Mouse (Mus musculus) gastrocnemius, postnatal 25 days (tissue): ENCODE measurements at regions not wholly inside any gene's neighbourhood (a gene's known extent, or its start where the extent isn't known, plus 50 kb on each side); places are given as distances from the start of the nearest gene placed in this dataset.

Experiments
- DNase-seq: peaks from one replicate; pipeline ENCODE4 v3.0.0; 2022

DNA sequence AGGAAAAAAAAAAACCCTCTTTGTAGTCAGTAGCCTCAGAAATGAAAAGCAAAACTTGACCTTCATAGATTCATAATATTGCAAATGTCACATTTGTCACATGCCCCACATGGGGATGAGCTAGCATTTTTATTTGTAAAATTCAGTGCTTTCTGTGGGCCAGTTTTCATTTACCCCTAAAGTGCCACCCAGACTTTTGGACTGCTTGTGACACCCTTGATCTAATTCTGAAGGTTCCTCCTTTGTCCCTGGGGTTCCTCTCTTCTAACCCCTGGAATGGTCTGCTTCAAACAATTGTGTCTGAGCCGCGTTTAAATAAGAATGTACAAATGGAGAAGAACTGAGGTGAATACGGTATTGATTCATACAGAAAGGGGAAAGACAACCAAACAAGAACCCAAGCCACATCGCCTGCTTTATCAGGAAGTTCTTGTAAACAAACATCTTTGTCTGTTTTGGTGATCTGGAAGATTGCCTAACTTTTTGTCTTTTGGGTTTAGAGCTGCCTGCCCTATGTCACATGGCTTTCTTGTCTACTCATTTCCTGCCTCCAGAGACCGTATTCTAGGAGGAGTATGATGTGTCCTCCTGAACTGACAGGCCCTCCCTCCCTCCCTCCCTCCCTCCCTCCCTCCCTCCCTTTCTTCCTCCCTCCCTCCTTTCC is 203.1 kb upstream of the Gm9833 start:
- no peak for DNase-seq

DNA sequence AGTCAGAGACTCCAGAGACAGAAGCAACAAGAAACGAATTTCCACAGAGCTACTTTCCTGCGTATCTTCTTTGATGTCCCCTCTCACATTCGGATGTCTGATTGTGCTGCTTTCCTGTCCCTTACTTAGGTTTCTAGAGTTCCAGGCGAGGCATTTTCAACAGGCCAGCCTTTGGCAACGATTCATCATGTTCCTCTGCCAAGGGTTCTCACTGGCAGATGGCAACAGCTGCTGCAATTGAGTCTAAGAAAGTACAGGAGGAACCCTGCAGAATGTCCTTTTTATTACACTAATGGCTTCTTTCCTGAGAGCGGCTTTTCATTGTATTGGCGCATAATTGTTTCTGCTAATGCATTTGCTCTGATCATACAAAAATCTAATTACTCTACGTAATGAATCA is 202.3 kb upstream of the Gm9833 start:
- peak; percentile 54 for DNase-seq

DNA sequence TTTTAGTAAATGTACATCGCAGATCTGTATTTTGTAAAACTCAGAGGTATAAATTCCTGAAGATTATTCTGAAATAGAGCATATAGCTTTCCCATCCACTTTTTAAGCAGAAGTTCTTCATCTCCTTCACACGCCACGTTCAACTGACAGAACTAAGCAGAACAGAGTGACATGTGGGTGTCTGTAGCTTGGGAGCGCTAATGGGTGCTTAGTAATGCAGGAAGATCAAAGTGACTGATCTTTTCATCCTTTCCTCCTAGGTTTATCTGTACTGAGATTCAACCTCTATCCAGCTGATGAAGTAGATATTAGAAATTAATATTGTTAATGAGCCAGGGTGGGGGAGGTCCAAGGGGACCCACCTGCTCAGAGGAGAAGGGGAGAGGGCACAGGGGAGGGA is 201.8 kb upstream of the Gm9833 start:
- DNase-seq = no peak

DNA sequence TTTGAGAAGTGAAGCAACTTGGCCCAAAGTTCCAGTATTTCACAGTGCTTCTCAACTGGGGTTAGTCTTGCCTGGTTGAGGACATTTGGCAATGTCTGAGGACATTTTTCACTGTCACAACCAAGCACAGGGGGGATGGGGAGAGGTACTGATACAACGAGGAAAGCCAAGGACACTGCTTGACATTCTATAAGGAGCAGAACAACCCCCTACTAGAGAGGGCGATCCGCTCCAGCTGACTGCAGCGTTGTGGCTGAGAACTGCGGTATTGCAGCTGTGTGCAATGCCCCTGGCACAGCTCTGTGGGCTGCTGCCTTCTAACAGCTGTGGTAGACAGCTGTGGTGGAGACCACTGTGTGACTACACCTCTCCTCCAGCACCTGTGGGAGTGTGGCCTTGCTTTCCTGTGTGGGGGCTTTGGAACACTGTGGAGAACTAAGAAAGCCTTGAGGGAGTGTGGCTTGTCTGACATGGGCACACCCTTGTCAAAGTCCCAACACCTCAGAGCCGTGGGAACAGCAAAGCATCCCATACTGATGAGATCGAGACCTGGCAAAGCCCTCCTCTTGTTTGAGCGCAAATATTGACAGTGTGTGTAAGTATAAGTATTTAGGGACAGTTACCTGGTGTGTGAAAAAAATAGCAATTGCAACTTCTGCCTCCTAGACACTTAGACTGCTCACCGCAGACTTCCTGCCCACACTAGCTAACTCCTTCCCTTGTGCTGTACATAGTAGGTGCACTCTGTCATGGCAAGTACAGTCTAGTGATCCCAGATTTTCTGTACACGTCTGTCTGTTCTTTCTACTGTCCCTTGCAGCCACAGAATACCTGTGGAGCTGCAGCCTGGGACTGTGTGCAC is 200.9 kb upstream of the Gm9833 start:
- DNase-seq = peak; percentile 35

DNA sequence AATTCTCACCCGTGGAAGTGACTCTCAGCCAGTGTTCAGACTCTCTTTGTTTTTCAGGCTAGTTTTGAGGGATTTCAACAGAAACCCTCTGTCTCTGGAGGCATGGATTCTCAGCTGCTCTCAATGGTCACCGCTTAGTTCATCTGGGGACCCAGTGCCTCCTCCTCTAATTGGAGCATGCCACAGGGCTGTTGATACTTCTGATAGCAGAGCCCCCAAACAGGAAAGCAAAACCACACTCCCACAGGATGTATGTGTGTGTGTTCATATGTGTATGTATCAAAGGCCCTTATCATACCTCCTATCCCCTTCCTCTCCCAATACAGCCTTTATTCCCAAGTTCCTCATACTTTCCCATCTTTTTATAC is 200.3 kb upstream of the Gm9833 start:
- DNase-seq = no peak

DNA sequence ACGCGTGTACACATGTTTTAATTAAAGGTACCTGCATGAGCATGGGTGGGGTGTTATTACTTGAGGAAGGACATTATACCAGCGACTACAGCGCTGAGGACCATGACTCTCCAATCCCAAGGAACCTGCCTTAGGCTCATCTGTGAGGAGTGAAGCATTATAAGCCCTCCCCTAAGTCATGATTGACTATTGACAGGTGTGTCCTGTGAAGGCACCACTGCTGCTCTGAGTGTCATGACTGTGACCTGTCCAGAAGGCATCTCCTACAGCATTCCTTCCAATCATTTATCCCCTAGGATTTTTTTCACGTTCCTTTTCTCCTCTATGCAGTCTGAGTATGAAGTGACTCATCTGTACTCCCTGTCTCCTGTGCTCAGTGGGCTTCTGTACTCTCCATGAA is 199.9 kb upstream of the Gm9833 start:
- DNase-seq = no peak

DNA sequence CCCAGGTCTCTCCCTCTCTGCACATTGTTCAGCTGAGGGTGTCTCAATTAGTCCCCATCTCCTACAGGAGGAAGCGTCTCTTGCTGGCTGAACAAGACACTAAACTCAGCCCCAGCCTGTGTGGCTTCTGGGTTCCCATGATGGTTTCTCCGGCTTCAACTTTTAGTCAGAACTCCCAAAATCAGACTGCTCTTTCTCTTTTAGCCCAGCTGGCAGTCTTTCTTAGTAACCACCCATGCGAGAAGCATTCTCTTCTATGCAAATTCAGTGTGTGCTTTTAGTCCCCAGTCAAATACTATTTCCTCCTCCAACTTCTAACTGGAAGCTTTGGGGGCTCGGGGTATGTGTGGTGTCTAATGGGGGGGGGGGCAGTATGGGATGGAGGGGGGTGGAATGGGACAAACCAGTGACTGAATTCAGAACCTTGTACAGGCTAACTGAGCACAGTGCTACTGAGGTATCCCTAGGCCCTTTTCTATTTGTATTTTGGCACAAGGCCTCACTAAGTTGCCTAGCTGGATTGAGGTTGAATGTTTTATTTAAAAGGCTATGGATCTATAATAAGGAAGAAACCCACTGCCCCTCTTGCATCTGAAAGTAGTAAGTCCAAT is 194.9 kb upstream of the Gm9833 start:
- DNase-seq = no peak

DNA sequence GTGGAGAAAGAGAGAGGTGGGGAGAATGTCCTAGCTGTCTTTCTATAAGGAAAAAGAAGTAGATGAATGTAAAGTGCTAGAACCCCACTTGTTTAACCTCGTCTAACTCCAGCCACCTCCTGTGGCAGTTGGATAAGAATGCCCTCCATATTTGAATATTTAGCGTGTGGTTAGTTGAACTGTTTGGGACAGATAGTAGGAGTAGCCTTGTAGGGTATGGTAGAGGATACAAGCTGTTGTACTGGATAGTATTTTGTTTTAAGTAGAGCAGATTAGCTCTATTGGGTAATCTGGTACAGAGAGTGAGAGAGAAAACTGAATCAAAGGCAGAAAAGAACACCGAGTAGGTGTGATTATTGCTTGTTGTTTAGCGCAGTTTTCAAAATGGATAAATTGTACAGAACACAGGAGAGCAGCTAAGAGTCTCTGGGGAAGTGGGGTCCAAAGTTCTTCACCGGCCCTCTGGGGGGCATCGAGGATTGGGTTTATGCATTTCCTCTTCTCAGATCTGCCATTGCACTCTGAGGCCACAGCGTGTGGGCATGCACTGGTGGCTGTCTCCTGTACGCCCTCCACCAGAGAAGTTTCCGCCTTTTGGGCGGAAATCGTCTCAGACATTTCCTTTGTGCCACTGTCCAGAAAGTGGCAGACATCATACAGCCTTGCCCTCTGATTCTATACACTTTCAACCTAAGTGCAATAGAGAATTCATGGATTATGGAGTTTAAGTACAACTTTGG is 192.3 kb upstream of the Gm9833 start:
- DNase-seq = no peak

DNA sequence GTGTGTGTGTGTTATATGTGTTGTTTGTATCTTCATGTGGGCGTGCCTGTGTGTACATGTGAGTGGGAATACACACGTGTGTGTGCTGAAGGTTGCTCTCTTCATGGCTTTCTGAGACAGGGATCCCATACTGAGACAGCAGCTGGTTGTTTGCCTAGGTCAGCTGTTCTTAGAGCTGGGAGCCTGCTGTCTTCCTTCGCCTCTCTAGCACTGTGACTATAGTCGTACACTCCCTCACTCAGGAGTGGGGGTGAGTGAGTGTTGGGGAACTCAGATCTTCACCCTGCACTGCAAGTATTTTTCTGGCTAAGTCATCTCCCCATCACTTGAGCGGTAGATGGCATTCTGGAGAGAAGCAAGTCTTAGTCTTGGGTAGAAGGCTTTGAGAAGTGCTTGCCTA is 191.6 kb upstream of the Gm9833 start:
- no peak for DNase-seq

DNA sequence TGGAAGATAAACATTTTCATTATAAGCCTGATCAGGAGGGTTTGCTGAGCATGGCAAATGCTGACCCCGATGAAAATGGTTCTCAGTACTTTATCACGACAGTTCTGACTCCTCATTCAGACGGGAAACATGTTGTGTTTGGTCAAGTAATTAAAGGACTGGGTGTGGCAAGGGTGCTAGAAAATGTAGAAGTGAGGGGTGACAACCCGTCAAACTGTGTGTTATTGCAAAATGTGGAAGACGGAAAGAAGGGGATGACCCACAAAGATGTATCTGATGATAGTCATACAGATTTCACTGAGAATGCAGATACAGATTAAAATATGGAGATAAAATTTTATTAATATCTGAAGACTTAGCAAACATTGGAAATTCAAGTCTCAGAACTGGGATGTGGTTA is 186.2 kb upstream of the Gm9833 start:
- no peak for DNase-seq

DNA sequence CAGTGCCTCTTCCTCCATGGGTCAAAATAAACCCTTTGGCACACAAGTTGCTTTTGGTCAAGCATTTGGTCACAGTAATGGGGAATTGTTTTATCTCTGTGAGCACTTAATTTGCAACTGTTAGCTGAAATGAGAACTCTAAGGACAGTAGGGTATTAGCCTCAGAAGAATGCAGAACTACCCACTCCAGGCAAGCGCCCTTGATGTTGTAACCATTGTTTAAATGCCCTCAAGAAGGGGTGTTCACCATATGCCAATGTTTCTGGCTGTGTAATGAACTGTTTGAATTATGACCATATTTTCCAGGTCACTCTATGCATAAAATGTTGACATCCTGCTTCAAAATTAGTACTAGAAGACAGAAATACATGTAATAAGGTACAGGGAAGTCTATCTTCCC is 174.6 kb upstream of the Gm9833 start:
- no peak for DNase-seq

DNA sequence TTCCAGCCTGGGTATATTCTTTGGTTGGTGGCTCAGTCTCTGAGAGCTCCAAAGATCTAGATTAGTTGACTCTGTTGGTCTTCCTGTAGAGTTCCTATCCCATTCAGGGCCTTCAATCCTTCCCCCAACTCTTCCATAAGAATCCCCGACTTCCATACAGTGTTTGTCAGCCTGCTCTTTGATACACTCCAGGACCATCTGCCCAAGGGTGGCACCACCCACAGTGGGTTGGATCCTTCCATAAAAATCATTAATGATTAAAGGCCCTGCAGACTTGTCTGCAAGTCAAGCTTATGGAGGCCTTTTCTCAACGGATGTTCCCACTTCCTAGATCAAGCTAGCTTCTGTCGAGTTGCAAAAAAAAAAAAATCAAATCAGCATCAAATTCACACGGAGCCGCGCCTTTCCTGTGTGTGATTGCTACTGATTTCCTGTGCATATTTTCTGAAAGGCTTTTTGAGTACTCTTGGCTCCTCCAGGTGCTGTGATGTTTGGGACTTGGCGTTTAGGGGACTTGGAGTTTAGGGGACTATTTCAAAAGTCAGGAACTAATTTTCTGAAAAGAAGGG is 171.3 kb upstream of the Gm9833 start:
- DNase-seq = no peak

DNA sequence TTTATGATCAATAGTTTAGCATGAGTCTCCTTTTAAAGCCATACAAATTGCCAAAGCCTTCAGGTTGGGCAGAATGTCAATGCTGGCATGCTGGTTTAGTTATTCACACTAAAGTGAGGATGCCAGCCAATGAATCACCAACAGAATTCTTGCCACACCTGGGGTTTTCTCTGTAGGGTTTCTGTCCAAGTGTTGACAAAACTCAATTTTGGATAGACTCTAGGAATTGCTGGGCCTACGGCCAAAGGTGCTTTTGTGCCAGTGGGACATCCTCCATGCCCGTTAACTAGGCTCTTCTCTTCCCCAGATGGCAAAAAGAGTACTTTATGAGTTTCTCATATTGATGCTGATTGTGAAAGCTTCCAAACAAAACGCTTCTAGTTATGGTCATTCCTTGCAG is 167.6 kb upstream of the Gm9833 start:
- DNase-seq = no peak

DNA sequence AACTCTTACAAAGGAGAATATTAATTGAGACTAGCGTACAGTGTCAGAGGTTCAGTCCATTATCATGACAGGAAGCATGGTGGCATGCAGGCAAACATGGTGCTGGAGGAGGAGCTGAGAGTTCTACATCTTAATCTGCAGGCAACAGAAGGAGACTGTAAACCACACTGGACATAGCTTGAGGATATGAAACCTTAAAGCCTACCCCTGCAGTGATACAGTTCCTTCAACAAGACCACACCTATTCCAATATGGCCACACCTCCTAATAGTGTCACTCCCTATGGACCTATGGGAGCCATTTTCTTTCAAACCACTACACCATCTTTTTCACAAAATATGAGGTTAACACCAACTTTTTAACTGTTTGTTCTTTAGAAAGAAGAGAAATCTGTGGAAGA is 166.2 kb upstream of the Gm9833 start:
- DNase-seq = no peak

DNA sequence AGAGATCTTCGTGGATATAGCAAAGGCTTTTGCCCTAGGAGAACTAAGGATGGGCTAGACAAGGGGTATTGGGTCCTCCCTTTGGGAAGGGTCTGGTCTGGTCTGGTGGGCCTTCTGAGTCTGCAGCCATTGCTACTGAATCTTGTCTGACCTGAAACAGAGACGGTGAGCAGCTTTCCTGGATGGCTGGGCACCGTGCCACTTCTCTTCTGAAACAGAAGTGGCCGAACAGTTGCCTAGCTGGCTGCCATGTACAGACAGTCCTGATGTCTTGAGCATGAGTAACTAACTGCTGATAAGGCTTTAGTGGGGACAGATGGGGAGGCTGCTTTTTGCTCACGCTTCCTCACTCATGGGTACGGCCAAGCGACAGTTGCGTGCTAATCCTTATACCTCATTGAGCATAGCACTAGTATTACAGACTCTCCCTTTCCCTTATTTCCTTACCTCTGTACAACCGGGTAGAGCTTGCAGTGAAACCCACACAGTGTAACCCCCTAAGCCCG is 165.3 kb upstream of the Gm9833 start:
- no peak for DNase-seq

DNA sequence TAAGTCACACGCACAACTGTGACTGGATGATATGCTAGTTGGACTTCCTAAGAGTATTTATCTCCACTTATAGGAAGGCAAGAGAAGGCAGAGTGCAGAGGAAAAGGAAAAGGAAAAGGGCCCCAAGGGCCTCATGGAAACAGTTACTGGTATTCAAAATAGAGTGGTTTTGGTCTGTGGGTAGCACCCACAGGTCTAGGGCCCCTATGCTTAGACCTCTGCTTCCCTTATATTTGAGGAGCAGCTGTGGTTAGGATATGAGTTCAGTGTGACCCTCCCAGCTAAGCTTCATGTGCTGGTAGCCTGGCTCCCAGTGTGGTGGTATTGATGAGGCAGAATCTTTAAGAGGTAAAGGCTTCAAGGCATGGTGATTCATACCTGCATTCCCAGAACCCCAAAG is 163.3 kb upstream of the Gm9833 start:
- no peak for DNase-seq

DNA sequence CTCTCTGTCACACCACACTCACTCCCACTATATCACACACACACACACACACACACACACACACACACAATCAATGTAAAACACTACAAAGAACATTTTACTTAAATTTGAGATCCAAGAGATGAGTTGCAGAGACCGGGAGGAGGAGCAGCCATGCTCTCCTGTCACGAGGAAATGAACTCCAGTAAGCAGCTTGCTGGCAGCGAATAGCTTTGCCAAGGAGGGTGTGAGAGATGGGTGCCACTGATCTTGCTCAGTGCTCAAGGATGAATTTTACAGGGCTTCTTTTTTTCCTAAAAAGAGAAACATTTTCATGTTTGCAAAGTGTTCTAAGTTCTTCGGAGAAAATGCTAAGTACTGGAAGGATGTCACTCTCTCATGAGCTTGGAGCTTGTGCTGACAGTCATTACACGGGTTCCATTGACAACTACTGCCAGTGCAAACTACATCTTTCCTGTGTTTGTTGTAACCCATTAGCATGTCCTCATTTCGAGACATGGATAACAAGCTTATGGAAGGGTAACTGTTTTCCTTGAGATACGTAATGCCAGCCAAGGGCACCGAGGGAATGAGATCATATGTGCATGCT is 151.0 kb upstream of the Gm9833 start:
- DNase-seq = no peak

DNA sequence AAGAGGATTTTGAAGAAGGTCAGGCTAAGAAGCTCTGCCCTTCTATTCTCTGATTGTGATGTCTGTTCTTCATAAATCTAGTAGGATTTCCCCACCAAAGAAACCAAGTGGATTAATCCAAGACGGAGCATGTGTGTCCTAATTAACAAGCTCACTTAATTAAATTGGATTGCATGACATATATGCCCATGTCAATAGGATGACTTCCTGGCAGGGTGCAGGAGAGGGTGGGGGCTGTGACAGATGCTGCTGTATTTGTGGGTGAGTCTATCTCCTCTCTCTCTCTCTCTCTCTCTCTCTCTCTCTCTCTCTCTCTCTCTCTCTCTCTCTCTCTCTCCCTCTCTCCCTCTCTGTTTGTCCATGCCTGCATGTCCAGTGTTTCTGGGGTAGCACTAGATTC is 149.3 kb upstream of the Gm9833 start:
- DNase-seq = no peak

DNA sequence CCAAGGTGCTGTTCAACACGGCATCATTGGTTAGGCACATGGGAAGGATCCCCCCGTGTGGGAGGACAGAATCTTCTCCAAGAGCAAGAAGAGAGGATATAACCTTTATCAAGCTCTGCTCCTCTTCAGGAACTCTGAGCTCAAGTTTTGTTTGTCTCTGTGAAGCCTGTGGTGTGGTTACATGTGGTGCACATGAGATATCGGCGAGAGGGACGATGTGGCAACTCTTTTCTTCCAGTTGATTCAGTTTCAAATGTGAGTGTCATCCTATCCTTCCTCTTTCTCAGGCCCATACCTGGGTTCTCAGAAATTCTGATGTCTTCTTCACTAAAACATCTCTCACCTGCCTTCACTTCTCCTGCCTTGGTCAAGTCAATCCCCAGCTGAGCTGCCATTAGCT is 145.3 kb upstream of the Gm9833 start:
- no peak for DNase-seq

DNA sequence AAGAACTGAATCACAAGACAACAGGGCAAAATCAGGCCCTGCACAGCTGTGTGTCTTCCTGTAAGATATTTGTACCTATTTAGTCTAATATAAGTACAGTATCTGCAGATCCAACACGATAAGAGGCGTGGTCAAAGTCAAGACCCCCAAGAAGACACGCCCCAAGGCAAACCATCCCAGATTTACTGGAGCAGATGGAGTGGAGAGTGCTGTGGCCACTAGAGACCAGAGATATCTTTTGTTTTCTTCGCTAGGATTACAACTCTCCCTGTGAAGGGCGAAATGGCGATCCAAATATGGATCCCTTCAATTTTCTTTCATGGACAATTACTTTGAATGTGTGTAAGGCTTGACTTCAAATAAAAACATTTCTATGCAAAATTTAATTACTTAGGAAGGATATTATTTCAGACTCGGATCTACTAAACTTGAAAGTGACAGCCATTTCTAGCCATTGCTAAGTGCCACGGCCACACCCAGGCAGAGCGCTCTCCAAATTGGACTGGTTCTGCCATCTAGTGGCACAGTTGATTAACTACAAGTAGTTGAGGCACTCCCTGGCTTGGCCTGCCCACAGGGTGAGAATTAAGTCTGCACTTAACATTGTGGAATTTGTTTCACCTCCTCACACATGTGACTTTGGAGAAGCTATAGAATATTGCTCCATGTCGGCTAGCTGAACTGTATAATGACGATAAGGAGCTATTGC is 140.4 kb upstream of the Gm9833 start:
- peak; percentile 36 for DNase-seq

DNA sequence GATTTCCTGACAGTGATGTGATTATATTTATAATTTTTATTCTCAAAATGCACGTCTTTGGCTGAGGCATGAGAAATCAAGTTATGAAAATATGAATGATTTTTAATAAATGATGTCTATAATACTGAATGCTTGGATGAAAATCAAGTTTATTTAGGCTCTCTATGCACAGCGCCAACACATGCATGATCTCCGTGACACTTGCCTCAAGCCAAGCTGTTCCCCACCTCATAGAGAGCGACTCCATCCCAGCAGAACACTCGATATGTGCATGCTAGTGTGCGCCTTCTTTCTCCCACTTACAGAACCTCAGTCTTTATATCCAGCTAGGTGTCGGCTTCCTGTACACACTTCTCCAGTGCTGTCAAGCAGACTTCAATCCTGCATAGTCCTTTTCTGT is 139.8 kb upstream of the Gm9833 start:
- no peak for DNase-seq
